Mouse (Mus musculus): Measurements from ENCODE around the gene Igfbp4. TPM values are rescaled to one million over a fixed set of nuclear protein-coding genes. Genes with fewer than 3 reads are reported as not detected.

Igfbp4 gene
- total RNA-seq, 2 experiments from 2014 or later = 30.4 to 36.8 TPM

GRCm38 (mm10) chr11:99043632-99044031, 2.6 kb downstream of the Igfbp4 start:
- intact Hi-C loops (cut with DNase I) = no loop called here
- H3K27ac ChIP-seq = peak overlapping the region; percentile 90
- peak; percentile 8; the same call in 1 of the 2 replicates for TF ChIP-seq CTCF (IDR thresholded peaks at IDR 0.05)
- no peak for DNase-seq
- H3K4me3 ChIP-seq = peak overlapping the region; percentile 81

- peak overlapping the region; percentile 90 for H3K27ac ChIP-seq
- peak; percentile 44 for DNase-seq
- TF ChIP-seq CTCF (IDR thresholded peaks at IDR 0.05) = no peak
- peak overlapping the region; percentile 81 for H3K4me3 ChIP-seq
- intact Hi-C loops (cut with DNase I) = no loop called here
These were observed 3.3 kb downstream of the Igfbp4 start for GRCm38 (mm10) chr11:99044306-99044705.

GRCm38 (mm10) chr11:99045159-99045889, 4.3 kb downstream of the Igfbp4 start:
- peak; percentile 42 for DNase-seq
- intact Hi-C loops (cut with DNase I) = no loop called here
- H3K4me3 ChIP-seq = peak overlapping the region; percentile 11; the same call in 1 of the 2 replicates
- H3K27ac ChIP-seq = peak overlapping the region; percentile 90
- no peak for TF ChIP-seq CTCF (IDR thresholded peaks at IDR 0.05)

GRCm38 (mm10) chr11:99047120-99047519, 6.1 kb downstream of the Igfbp4 start:
- intact Hi-C loops (cut with DNase I) = no loop called here
- H3K27ac ChIP-seq = peak overlapping the region; percentile 90
- DNase-seq = peak; percentile 89
- no peak for TF ChIP-seq CTCF (IDR thresholded peaks at IDR 0.05)
- peak overlapping the region; percentile 1 for H3K4me3 ChIP-seq

GRCm38 (mm10) chr11:99047643-99048042, 6.6 kb downstream of the Igfbp4 start:
- peak; percentile 67 for DNase-seq
- intact Hi-C loops (cut with DNase I) = no loop called here
- no peak for TF ChIP-seq CTCF (IDR thresholded peaks at IDR 0.05)
- Histone ChIP-seq H3K4me3 (peak overlapping the region; percentile 3; the same call in 1 of the 2 replicates), H3K27ac (peak overlapping the region; percentile 90)

- intact Hi-C loops (cut with DNase I) = no loop called here
- Histone ChIP-seq H3K27ac (peak overlapping the region; percentile 63; the same call in 1 of the 2 replicates), H3K4me3 (no peak overlapping the region)
- peak; percentile 46 for DNase-seq
- TF ChIP-seq CTCF (IDR thresholded peaks at IDR 0.05) = no peak
These were observed 14.1 kb downstream of the Igfbp4 start for GRCm38 (mm10) chr11:99055143-99055542.

GRCm38 (mm10) chr11:99055571-99056452, 14.8 kb downstream of the Igfbp4 start:
- intact Hi-C loops (cut with DNase I) = no loop called here
- H3K4me3 ChIP-seq = no peak overlapping the region
- TF ChIP-seq CTCF (IDR thresholded peaks at IDR 0.05) = no peak
- peak overlapping the region; percentile 63 for H3K27ac ChIP-seq
- DNase-seq = peak; percentile 63

GRCm38 (mm10) chr11:99060435-99060834, 19.4 kb downstream of the Igfbp4 start:
- Histone ChIP-seq H3K27ac (peak overlapping the region; percentile 28; the same call in 1 of the 2 replicates), H3K4me3 (no peak overlapping the region)
- no peak for TF ChIP-seq CTCF (IDR thresholded peaks at IDR 0.05)
- peak; percentile 42 for DNase-seq
- intact Hi-C loops (cut with DNase I) = no loop called here

GRCm38 (mm10) chr11:99062661-99063060, 21.6 kb downstream of the Igfbp4 start:
- DNase-seq = no peak
- intact Hi-C loops (cut with DNase I) = no loop called here
- TF ChIP-seq CTCF (IDR thresholded peaks at IDR 0.05) = no peak
- H3K27ac ChIP-seq = no peak overlapping the region
- no peak overlapping the region for H3K4me3 ChIP-seq

GRCm38 (mm10) chr11:99063406-99064131, 22.5 kb downstream of the Igfbp4 start:
- TF ChIP-seq CTCF (IDR thresholded peaks at IDR 0.05) = no peak
- intact Hi-C loops (cut with DNase I) = no loop called here
- Histone ChIP-seq H3K4me3 (no peak overlapping the region), H3K27ac (no peak overlapping the region)
- DNase-seq = no peak

GRCm38 (mm10) chr11:99065353-99065752, 24.3 kb downstream of the Igfbp4 start:
- Histone ChIP-seq H3K4me3 (no peak overlapping the region), H3K27ac (peak overlapping the region; percentile 61)
- DNase-seq = no peak
- TF ChIP-seq CTCF (IDR thresholded peaks at IDR 0.05) = 0 out of 2 replicates have a peak, but pooled peaks have one; percentile 5
- intact Hi-C loops (cut with DNase I) = loop anchor here (5.0 kb wide), 1 partner anchor 83 kb away; the partner anchor contains the start of gene Gjd3

GRCm38 (mm10) chr11:99065979-99066378, 24.9 kb downstream of the Igfbp4 start:
- H3K27ac ChIP-seq = peak overlapping the region; percentile 61
- intact Hi-C loops (cut with DNase I) = loop anchor here (1.0 to 5.0 kb wide), 2 partner anchors 27 to 84 kb away; partner anchors contain the start of gene Gjd3
- peak; percentile 82 for DNase-seq
- H3K4me3 ChIP-seq = peak overlapping the region; percentile 26; the same call in 1 of the 2 replicates
- TF ChIP-seq CTCF (IDR thresholded peaks at IDR 0.05) = peak; percentile 82
